Mouse (Mus musculus) liver, adult 2 months (tissue): ENCODE results near the gene Luzp2. TPM values are rescaled to one million over a fixed set of nuclear protein-coding genes. Genes with fewer than 3 reads are reported as not detected.

Experiments used
- DNase-seq: peaks from one replicate; pipeline ENCODE4 v3.0.0-alpha.2; 2011; ENCODE audit warnings: low read depth, low spot score; ENCODE audit errors: extremely low read depth
- H3K27ac ChIP-seq: fragments of 200-500 bp; replicated peaks from 2 replicates; pipeline ENCODE4 v1.5.1; 2012; ENCODE audit warnings: low read depth, mild to moderate bottlenecking, control low read depth, inconsistent platforms, low read length; ENCODE audit not compliant: insufficient read depth
- H3K27me3 ChIP-seq: fragments of 200-500 bp; 2 replicates; pipeline ENCODE4 v1.6.1; 2012; ENCODE audit warnings: mild to moderate bottlenecking, moderate library complexity, low read length, inconsistent platforms; ENCODE audit not compliant: control insufficient read depth, insufficient read depth
- H3K36me3 ChIP-seq: fragments of 200-500 bp; 2 replicates; pipeline ENCODE4 v1.6.1; 2012; ENCODE audit warnings: low read length, inconsistent platforms; ENCODE audit not compliant: control insufficient read depth, insufficient read depth
- H3K4me1 ChIP-seq: fragments of 200-500 bp; 2 replicates; pipeline ENCODE4 v1.6.1; 2011; ENCODE audit warnings: low read length; ENCODE audit not compliant: control insufficient read depth, insufficient read depth
- H3K4me3 ChIP-seq: fragments of 200-500 bp; 2 replicates; pipeline ENCODE4 v1.5.1; 2011; ENCODE audit warnings: low read depth, mild to moderate bottlenecking, control low read depth, low read length, moderate library complexity; ENCODE audit not compliant: insufficient read depth
- H3K79me2 ChIP-seq: fragments of 200-500 bp; 2 replicates; pipeline ENCODE4 v1.6.1; 2012; ENCODE audit warnings: inconsistent platforms, mild to moderate bottlenecking, low read length, moderate library complexity; ENCODE audit not compliant: control insufficient read depth, insufficient read depth
- H3K9ac ChIP-seq: fragments of 200-500 bp; 2 replicates; pipeline ENCODE4 v1.6.1; 2012; ENCODE audit warnings: low read depth, mild to moderate bottlenecking, control low read depth, inconsistent platforms, low read length
- CTCF ChIP-seq: fragments of 200-500 bp; IDR thresholded peaks from 2 replicates; pipeline ENCODE4 v1.5.1; 2011; ENCODE audit warnings: low read depth, low read length, control low read depth
- POLR2A ChIP-seq: fragments of 200-500 bp; IDR thresholded peaks from 2 replicates; pipeline ENCODE4 v1.6.1; 2011; ENCODE audit warnings: low read length, control low read depth; ENCODE audit not compliant: insufficient read depth; ENCODE audit errors: extremely low read depth
- WGBS: fragments of 180-500 bp; shearing (Covaris S2); methylation state at CpG from one replicate; pipeline ENCODE4 v1.1.7; 2018; 5-methylcytosine and 5-hydroxymethylcytosine counted together
- polyA plus RNA-seq: library from polyadenylated mRNA; depleted of rRNA; stranded (reverse); fragments of >200 nt; gene quantifications from 2 replicates; pipeline ENCODE4 v1.2.3, GENCODE M21; 2012
- total RNA-seq: library from RNA; depleted of rRNA; stranded (reverse); fragments of >200 nt; gene quantifications from 2 replicates; pipeline ENCODE4 v1.2.3, GENCODE M21; 2014

Luzp2 gene
- total and polyA plus RNA-seq, 2 experiments, result not detected

DNA sequence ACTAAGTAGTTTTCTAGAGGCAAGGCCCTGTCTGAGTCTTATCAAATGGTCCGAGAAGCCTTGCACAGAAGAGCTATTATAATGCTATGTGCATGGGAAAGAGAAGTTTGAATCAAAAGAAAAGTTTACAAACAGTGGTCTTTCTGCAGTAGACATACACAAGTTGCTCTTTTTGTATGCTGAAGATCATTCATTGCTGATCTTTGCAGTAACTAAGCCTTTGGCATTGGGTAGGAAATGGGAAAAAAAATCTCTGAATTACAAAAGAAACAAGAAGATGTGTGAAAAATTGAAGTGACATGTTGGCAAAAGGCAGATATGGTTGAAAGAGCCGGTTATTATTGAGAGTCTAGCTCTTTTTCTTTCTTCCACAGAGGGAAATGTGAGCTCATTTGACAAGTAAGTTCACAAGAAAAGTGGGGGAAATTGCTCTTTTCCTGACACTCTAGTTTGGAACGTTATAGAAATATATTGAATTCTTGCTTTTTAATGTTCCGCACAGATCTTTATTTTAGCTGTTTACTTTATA lies 7.6 kb downstream of the Luzp2 start:
- Histone ChIP-seq H3K79me2 (no peaks in the 10 kb centered on the region), H3K9ac (no peak overlapping the region), H3K4me3 (no peak overlapping the region), H3K27me3 (no peaks in the 10 kb centered on the region), H3K4me1 (no peaks in the 10 kb centered on the region), H3K36me3 (no peaks in the 10 kb centered on the region), H3K27ac (no peak overlapping the region)
- no peak for DNase-seq
- 68% methylated on average over 4 of the region's 4 CpGs for WGBS
- TF ChIP-seq CTCF, result no peak
- no peak for TF ChIP-seq POLR2A

DNA sequence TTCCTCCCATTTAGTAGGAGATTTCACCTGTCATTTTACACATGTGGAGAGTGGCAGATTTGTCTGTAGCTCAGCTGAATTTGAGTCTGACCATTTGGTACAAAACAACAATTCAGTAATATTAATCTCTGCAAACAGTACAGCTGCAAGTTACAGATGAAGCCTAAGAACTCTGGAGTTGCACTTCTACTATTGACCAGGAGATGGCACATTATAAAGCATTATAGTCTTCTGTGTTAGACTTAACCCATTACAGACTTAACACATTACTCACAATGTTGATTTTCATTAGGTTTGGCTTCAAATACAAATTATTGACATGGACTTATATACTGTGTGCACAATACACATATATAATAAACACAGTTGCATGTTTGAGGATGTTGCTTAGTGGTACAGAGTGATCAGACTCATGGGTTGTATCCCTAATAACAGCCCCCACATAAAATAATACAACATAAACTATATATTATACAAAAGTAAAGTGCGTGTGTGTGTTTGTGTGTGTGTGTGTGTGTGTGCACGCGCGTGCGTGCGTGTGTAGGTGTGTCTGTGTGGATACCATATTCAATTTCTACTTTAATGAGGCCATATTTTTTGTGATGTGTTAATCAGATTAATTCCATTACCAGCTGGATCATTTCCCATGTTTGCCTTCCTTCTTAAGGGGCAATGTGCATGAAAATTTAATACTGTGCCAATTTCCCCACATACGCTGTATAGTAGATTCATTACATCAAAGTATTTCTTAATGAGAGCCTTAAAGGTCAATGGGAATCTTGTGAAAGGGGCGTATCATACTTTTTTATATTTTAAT lies 10.8 kb downstream of the Luzp2 start:
- Histone ChIP-seq H3K27me3 (no peaks in the 10 kb centered on the region), H3K27ac (no peak overlapping the region), H3K4me3 (no peak overlapping the region), H3K9ac (no peak overlapping the region), H3K79me2 (no peaks in the 10 kb centered on the region), H3K36me3 (no peaks in the 10 kb centered on the region), H3K4me1 (no peaks in the 10 kb centered on the region)
- TF ChIP-seq POLR2A (no peak), CTCF (no peak)
- 86% methylated on average over 8 of the region's 8 CpGs for WGBS
- peak; percentile 9 for DNase-seq

DNA sequence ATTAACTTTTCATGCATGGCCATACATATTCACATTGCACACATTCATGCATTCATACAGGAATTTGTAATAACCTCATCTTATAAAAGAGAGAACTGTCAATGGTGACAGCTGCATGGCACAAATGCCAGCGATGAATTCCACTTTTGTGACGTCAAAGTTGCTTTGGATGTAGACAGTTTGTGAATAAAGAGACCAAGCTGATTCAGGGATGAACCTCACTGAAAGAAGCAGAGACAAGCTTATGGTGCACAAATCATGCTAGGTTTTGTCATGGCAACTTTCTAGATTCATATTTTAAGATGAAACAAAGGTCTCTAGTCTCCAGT lies 11.4 kb downstream of the Luzp2 start:
- Histone ChIP-seq H3K9ac (no peak overlapping the region), H3K27me3 (no peaks in the 10 kb centered on the region), H3K27ac (no peak overlapping the region), H3K36me3 (no peaks in the 10 kb centered on the region), H3K4me3 (no peak overlapping the region), H3K4me1 (no peaks in the 10 kb centered on the region), H3K79me2 (no peaks in the 10 kb centered on the region)
- TF ChIP-seq POLR2A, result no peak
- no peak for TF ChIP-seq CTCF
- no peak for DNase-seq
- WGBS, result 83% methylated on average over 2 of the region's 2 CpGs

DNA sequence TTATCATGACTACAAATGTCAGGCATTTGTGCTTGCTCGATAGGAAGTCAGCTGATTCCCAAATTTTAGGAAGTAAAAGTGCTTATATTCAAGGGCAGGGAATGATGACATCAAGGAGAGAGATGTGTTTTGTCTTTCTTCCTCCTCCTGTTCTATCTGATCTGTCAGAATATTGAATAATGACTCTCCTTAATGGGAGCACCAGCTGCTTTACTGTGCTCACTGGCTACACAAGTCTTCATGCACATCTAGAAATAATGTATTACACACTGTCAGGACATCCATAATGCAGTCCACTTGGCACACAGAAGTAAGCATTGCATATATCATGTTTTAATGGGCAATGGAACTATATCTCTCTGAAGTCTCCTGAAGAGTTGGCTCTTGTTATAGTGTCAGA lies 17.6 kb downstream of the Luzp2 start:
- H3K27ac ChIP-seq, result no peak overlapping the region
- H3K4me1 ChIP-seq, result no peaks in the 10 kb centered on the region
- 45% methylated on average over 1 of the region's 1 CpGs for WGBS
- H3K9ac ChIP-seq, result no peak overlapping the region
- H3K36me3 ChIP-seq, result no peaks in the 10 kb centered on the region
- H3K4me3 ChIP-seq, result no peak overlapping the region
- no peaks in the 10 kb centered on the region for H3K79me2 ChIP-seq
- no peak for DNase-seq
- no peak for TF ChIP-seq POLR2A
- no peak for TF ChIP-seq CTCF
- H3K27me3 ChIP-seq, result no peaks in the 10 kb centered on the region

DNA sequence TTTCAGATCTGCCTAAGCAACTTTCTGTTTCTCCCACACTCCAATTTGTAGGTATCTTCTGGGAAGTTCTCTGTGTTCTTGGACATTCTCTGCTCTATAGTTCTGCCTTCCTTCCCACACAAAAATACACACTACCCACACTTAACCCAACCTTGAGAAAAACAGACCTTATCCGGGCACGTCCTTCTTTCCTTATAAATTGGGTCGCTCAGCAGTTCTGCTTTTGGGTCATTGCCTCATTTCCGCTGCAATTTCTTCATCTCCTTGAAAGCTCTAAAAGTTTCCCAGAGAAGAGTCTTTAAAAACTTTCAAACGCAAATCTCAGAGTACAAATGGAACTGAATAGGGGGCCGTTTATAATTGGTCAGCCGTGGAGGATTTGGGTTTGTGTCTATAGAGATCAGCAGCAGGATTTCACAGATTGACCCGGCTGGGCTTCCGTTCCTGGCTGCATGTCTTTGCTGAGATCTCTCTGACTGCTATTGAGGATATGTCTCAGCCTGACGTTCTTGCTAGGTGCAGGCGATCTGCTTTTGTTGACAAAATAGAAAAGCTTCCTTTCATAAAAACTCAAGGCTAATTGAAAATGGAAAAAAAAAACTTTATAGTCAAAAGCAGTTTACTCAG lies 26.0 kb downstream of the Luzp2 start:
- no peaks in the 10 kb centered on the region for H3K36me3 ChIP-seq
- no peak overlapping the region for H3K4me3 ChIP-seq
- TF ChIP-seq POLR2A, result no peak
- TF ChIP-seq CTCF, result no peak
- H3K27me3 ChIP-seq, result no peaks in the 10 kb centered on the region
- no peak overlapping the region for H3K9ac ChIP-seq
- no peak for DNase-seq
- H3K27ac ChIP-seq, result no peak overlapping the region
- no peaks in the 10 kb centered on the region for H3K4me1 ChIP-seq
- 82% methylated on average over 11 of the region's 11 CpGs for WGBS
- no peaks in the 10 kb centered on the region for H3K79me2 ChIP-seq
